Mouse (Mus musculus) lung, embryonic 16.5 days (tissue): ENCODE measurements around the gene Adamts12. TPM values are rescaled to one million over a fixed set of nuclear protein-coding genes. Genes with fewer than 3 reads are reported as not detected.

Experiments
- ATAC-seq: fragments of 200-750 bp; cut with Nextera tagmentation; 2 replicates; pipeline ENCODE4 v1.8.0; 2017; ENCODE audit warnings: low read depth, mild to moderate bottlenecking, moderate library complexity
- H3K27ac ChIP-seq: fragments of 300-500 bp; sonication (generic); 2 replicates; pipeline ENCODE4 v1.5.1; 2014; ENCODE audit warnings: mild to moderate bottlenecking, control low read depth, low read length
- H3K27me3 ChIP-seq: fragments of 300-500 bp; sonication (generic); 2 replicates; pipeline ENCODE4 v1.6.1; 2014; ENCODE audit warnings: low read depth, low read length, mixed read lengths; ENCODE audit not compliant: control insufficient read depth, insufficient read depth
- H3K36me3 ChIP-seq: fragments of 300-500 bp; sonication (generic); 2 replicates; pipeline ENCODE4 v1.6.1; 2014; ENCODE audit warnings: low read length; ENCODE audit not compliant: control insufficient read depth, insufficient read depth
- H3K4me1 ChIP-seq: fragments of 300-500 bp; sonication (generic); replicated peaks from 2 replicates; pipeline ENCODE4 v1.6.1; 2014; ENCODE audit warnings: low read length, mixed read lengths; ENCODE audit not compliant: control insufficient read depth, insufficient read depth
- H3K4me2 ChIP-seq: fragments of 300-500 bp; sonication (generic); 2 replicates; pipeline ENCODE4 v1.6.1; 2014; ENCODE audit warnings: low read depth, low read length, control low read depth
- H3K4me3 ChIP-seq: fragments of 300-500 bp; sonication (generic); 2 replicates; pipeline ENCODE4 v1.5.1; 2014; ENCODE audit warnings: mild to moderate bottlenecking, low read length, control low read depth
- H3K9ac ChIP-seq: fragments of 300-500 bp; sonication (generic); 2 replicates; pipeline ENCODE4 v1.6.1; 2014; ENCODE audit warnings: low read length, control low read depth
- H3K9me3 ChIP-seq: fragments of 300-500 bp; sonication (generic); 2 replicates; pipeline ENCODE4 v1.6.1; 2016; ENCODE audit warnings: low read length; ENCODE audit not compliant: control insufficient read depth
- WGBS: fragments of 180-500 bp; shearing (Covaris S2); extraction: QIAGEN DNeasy Blood & Tissue Kit; methylation state at CpG from one replicate; pipeline ENCODE4 v1.1.7; 2014; 5-methylcytosine and 5-hydroxymethylcytosine counted together
- polyA plus RNA-seq: library from polyadenylated mRNA; unstranded; fragments of >200 nt; fragmentation: Nextera tagmentation; extraction: Ambion mirVana; gene quantifications from 2 replicates; pipeline ENCODE4 v1.2.1, GENCODE M21; 2015

Gene Adamts12
- polyA plus RNA-seq, 1 experiment from 2014 or later = 4.6 TPM

DNA sequence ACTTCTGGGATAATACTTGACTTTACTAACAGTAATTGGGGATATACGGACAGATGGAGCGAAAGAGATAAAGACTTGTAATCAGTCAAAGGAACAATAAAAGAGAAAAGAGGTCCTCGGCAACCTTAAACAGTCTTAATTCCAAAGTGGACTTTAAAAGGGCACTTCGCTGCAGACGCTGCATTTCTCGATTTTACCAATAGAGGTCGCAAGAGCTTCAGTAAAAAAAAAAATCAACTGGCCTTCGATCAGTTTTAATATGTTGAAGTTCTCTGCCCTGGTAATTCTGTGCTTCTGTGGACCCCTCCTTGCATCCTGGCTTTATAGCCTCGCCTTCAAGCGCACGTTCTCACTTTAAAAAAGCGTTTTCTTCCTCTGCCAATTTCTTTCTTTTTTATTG, 26.1 kb upstream of the Adamts12 start:
- Histone ChIP-seq H3K9ac (no peak overlapping the region), H3K27me3 (peaks cover 44% of the 10 kb centered on the region), H3K4me1 (peaks cover 13% of the 10 kb centered on the region), H3K4me3 (no peak overlapping the region), H3K9me3 (no peaks in the 10 kb centered on the region), H3K27ac (no peak overlapping the region), H3K4me2 (no peak overlapping the region), H3K36me3 (no peaks in the 10 kb centered on the region)
- no peak for ATAC-seq
- WGBS = 2% methylated on average over 12 of the region's 12 CpGs

DNA sequence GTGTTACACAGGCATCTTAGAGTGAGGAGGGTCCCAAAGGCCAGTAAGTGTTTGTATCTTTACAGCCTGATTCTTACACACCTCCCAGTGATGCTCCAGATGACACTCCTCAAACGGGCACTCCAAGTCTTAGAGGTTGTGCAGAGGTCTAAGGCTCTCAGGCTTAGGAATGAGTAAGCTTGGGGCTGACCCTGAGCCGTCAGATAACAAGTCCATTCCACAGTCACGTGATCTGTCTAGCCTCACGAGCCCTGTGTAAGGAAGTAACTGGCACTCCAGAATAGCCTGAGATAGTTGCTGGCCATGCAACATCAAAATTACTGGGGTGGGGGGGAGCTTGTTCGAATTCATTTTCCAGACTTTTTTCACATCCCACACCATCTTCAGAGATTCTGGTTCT, 24.5 kb upstream of the Adamts12 start:
- Histone ChIP-seq H3K4me2 (no peak overlapping the region), H3K36me3 (no peaks in the 10 kb centered on the region), H3K27ac (no peak overlapping the region), H3K4me1 (peaks cover 13% of the 10 kb centered on the region), H3K9ac (no peak overlapping the region), H3K9me3 (no peaks in the 10 kb centered on the region), H3K4me3 (no peak overlapping the region), H3K27me3 (peaks cover 33% of the 10 kb centered on the region)
- WGBS = 27% methylated on average over 5 of the region's 5 CpGs
- 0 out of 2 replicates have a peak, but pooled peaks have one; percentile 34 for ATAC-seq

DNA sequence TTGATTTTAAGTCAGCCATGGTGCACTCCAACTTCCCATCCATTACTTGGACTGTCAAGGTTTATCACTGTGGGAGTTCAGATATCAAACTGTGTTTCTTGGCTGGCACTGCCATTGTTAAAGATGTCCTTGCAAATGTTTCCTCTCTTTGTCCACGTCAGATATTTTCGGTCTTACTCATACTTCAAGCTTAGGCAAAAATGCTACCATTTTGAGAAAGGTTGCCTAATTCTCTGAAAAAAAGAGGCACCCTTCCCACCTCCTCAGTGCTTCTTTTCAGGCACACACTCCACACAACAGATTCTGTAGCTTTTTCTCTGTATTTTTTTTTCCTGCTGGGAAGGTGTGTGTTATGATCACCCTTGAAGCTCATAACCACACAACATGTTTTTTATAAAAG, 23.4 kb upstream of the Adamts12 start:
- no peak for ATAC-seq
- 59% methylated on average over 2 of the region's 2 CpGs for WGBS
- peaks cover 10% of the 10 kb centered on the region for H3K4me1 ChIP-seq
- H3K27ac ChIP-seq = no peak overlapping the region
- peaks cover 21% of the 10 kb centered on the region for H3K27me3 ChIP-seq
- no peaks in the 10 kb centered on the region for H3K9me3 ChIP-seq
- no peak overlapping the region for H3K9ac ChIP-seq
- H3K36me3 ChIP-seq = no peaks in the 10 kb centered on the region
- no peak overlapping the region for H3K4me2 ChIP-seq
- no peak overlapping the region for H3K4me3 ChIP-seq

DNA sequence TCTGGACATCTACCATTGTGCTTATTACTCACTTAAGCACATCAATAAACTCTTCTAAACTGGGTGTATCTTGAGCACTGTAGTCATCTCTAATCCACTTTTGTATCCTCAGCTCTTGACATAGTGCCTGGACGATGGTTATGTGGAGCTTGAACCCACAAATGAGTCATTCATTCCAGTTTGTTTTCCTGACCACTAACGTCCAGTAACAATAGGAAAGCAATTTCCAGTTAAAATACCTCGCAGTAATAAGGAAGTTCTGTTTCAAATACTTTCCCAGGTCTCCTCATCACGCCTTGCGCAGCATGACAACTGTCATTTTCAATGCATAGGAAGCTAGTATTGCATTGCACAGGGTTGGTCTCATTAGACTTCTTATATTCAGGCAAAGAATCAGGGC, 21.8 kb upstream of the Adamts12 start:
- Histone ChIP-seq H3K27me3 (peaks cover 5% of the 10 kb centered on the region), H3K4me1 (no peaks in the 10 kb centered on the region), H3K4me3 (no peak overlapping the region), H3K9ac (no peak overlapping the region), H3K4me2 (no peak overlapping the region), H3K9me3 (no peaks in the 10 kb centered on the region), H3K27ac (no peak overlapping the region), H3K36me3 (no peaks in the 10 kb centered on the region)
- ATAC-seq = no peak
- 84% methylated on average over 5 of the region's 5 CpGs for WGBS

DNA sequence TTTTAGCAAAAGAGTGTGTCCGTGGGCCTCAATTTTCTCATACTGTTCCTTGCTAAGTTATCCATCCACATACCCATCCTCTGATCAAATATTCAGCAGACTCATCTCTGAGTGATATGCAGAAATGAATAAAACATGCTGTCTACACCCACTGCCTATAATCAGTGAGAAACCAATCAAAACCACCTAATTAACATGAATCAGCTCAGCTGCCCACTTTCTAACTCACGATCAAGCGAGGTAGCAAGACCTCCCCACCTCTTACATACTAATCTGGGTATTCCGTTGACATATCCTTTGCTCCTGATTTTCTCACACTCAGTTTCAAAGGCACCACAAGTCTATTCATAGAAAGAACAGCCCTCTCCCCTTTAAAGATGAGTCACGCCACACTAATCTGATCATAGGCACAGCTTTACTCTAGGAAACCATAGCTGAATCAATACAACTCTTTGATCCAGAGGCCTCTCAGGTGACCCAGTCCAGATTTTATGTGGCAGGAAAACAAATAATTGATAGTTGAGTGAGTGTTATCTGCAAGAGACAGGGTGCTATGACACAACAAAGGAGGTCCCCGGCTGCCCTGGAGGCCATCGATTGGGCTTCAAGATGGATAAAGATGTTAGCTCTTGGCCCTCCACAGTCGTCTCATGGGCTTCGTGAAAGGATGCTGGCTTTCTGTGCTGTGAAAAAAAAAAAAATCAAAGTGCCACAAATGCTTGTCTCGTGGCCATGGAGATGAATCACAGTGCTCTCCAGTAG, 10.7 kb upstream of the Adamts12 start:
- H3K9ac ChIP-seq = no peak overlapping the region
- no peak overlapping the region for H3K4me3 ChIP-seq
- H3K4me2 ChIP-seq = no peak overlapping the region
- no peaks in the 10 kb centered on the region for H3K36me3 ChIP-seq
- no peaks in the 10 kb centered on the region; the same call in 1 of the 2 replicates for H3K4me1 ChIP-seq
- peak; percentile 20; the same call in 1 of the 2 replicates for ATAC-seq
- H3K9me3 ChIP-seq = no peaks in the 10 kb centered on the region
- no peak overlapping the region for H3K27ac ChIP-seq
- WGBS = 33% methylated on average over 10 of the region's 10 CpGs
- H3K27me3 ChIP-seq = no peaks in the 10 kb centered on the region

DNA sequence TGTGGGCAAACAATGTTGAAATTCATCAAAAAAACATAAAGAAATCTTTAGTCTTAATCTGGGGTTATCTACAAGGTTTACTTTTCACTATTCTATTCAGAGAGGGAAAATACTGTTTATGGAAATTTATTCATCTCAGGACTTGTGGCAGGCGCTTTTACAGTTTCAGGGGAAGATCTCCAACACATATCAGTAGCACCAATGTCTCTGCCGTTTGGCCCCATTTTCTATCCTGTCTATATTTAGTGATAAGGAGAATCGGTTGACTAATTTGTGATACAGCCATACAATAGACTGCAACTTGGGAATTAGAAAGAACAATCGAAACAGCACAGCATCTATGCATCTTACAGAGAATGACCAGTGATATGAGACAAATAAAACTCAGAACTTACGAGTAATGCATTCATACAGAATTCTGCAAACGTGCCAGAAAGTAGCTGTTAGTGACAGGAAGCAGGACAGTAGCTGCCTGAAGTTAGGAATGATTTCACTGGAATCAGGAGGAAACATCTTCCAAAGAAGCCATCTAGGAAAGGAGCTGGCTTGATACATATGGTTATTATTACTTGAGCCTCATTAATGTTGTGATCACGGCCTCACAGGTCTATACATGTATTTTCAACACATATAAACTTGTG, 10.0 kb upstream of the Adamts12 start:
- H3K4me2 ChIP-seq = no peak overlapping the region
- H3K9me3 ChIP-seq = no peaks in the 10 kb centered on the region
- H3K4me3 ChIP-seq = no peak overlapping the region
- 40% methylated on average over 7 of the region's 7 CpGs for WGBS
- H3K9ac ChIP-seq = no peak overlapping the region
- H3K36me3 ChIP-seq = no peaks in the 10 kb centered on the region
- no peaks in the 10 kb centered on the region; the same call in 1 of the 2 replicates for H3K4me1 ChIP-seq
- peak; percentile 68 for ATAC-seq
- no peaks in the 10 kb centered on the region for H3K27me3 ChIP-seq
- H3K27ac ChIP-seq = no peak overlapping the region

DNA sequence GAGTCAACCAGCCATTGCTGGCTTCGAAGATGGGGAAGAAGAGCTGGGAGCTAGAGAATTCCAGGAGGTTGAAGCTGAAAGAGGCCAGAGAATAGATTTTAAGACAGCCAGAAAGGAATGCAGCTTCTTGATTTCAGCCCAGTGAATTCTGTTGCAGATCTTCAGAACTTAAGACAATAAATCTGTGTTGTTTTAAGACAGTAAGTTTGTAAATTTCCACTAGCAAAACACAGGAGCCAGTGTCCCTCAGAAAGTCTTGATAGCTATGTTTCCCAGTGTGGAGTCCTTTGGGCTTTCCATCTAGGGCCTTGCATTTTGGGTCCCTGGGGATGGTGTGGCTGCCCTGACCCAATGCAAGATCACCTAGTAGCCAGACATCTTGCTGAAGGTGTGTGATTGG, 1.7 kb upstream of the Adamts12 start:
- WGBS = 74% methylated on average over 1 of the region's 1 CpGs
- ATAC-seq = no peak
- Histone ChIP-seq H3K4me1 (peaks cover 10% of the 10 kb centered on the region), H3K4me2 (no peak overlapping the region), H3K27me3 (no peaks in the 10 kb centered on the region), H3K9me3 (no peaks in the 10 kb centered on the region), H3K27ac (no peak overlapping the region), H3K4me3 (no peak overlapping the region), H3K36me3 (no peaks in the 10 kb centered on the region), H3K9ac (no peak overlapping the region)

DNA sequence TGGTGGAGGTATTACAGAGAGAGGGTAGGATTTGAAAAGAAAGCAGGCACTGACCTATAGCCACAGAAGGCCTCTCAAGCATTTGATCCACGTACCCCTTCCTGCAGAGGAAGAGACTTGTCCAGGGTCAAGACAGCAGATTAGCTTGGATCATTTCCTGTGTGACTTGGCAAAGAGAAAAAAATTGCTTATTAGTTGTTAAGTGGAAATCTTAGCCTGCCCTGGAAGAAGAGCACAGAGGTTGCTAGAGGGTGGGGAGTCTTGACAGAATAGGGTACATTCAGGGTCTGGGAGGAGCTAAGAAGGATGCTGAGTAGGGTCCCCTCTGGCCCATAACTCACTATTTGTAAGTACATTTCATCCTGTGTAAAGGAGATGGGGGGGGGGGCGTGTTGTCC, 431 bp upstream of the Adamts12 start:
- H3K9me3 ChIP-seq = no peaks in the 10 kb centered on the region
- H3K4me3 ChIP-seq = no peak overlapping the region; the same call in 1 of the 2 replicates
- H3K4me2 ChIP-seq = peak overlapping the region; percentile 63
- H3K27me3 ChIP-seq = no peaks in the 10 kb centered on the region
- no peak overlapping the region for H3K9ac ChIP-seq
- 11% methylated on average over 2 of the region's 2 CpGs for WGBS
- peak overlapping the region; percentile 90 for H3K27ac ChIP-seq
- H3K4me1 ChIP-seq = peaks cover 10% of the 10 kb centered on the region
- ATAC-seq = no peak; the same call in none of the 2 replicates
- H3K36me3 ChIP-seq = no peaks in the 10 kb centered on the region

DNA sequence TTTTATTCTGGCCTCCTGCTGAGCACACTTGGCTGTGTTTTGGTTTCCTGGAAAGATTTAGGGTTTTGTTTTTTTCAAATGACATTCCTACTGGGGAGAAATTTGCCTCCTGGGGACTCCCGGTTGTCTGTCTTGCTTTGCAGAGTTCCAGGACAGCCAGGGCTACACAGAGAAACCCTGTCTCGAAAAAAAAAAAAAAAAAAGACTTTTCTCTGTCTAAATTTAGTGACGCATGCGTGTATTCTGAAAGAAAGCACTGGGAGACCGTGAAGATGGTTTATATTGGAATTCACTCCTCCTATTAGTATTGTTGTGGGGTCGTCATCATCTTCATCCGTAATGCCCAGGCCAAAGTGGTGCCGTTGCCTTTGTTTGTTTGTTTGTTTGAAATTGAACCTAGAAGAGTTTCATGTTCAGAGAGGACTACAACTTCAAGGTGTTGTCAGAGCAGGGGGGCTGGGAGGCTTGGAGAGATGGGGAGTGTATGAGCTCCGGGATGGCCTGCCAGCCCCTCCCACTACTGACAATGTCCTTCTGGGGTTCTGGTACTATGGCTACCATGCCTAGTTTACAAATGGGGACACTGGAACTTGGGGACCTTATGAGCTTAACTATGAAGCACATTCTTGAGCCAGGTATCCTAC, 1.1 kb downstream of the Adamts12 start:
- H3K4me1 ChIP-seq = peaks cover 10% of the 10 kb centered on the region
- H3K9me3 ChIP-seq = no peaks in the 10 kb centered on the region
- H3K4me3 ChIP-seq = peak overlapping the region; percentile 45
- WGBS = 2% methylated on average over 9 of the region's 9 CpGs
- H3K27me3 ChIP-seq = no peaks in the 10 kb centered on the region
- no peak for ATAC-seq
- H3K9ac ChIP-seq = peak overlapping the region; percentile 59
- H3K27ac ChIP-seq = peak overlapping the region; percentile 90
- peak overlapping the region; percentile 63 for H3K4me2 ChIP-seq
- H3K36me3 ChIP-seq = no peaks in the 10 kb centered on the region
